Mouse (Mus musculus) lung, adult 2 months (tissue): ENCODE data around the gene Scarb1. TPM values are rescaled to one million over a fixed set of nuclear protein-coding genes. Genes with fewer than 3 reads are reported as not detected.

ENCODE experiments used
- DNase-seq: peaks from one replicate; pipeline ENCODE4 v3.0.0; 2022
- H3K4me1 ChIP-seq: fragments of 200-500 bp; 2 replicates; pipeline ENCODE4 v1.6.1; 2011; ENCODE audit warnings: low read length; ENCODE audit not compliant: control insufficient read depth, insufficient read depth
- H3K4me3 ChIP-seq: fragments of 200-500 bp; replicated peaks from 2 replicates; pipeline ENCODE3; 2011; ENCODE audit warnings: low read depth, mild to moderate bottlenecking, control low read depth, low read length; ENCODE audit errors: extremely low read depth
- CTCF ChIP-seq: fragments of 200-500 bp; IDR thresholded peaks from 2 replicates; pipeline ENCODE4 v1.5.1; 2011; ENCODE audit warnings: mild to moderate bottlenecking, low read length, control low read depth; ENCODE audit not compliant: insufficient read depth
- POLR2A ChIP-seq: fragments of 200-500 bp; IDR thresholded peaks from 2 replicates; pipeline ENCODE4 v1.6.1; 2011; ENCODE audit warnings: low read depth, mild to moderate bottlenecking, control low read depth, low read length, borderline replicate concordance; ENCODE audit errors: extremely low read depth
- WGBS: fragments of 180-500 bp; shearing (Covaris S2); methylation state at CpG from one replicate; pipeline ENCODE4 v1.1.7; 2018; 5-methylcytosine and 5-hydroxymethylcytosine counted together
- polyA plus RNA-seq: library from polyadenylated mRNA; depleted of rRNA; stranded (reverse); fragments of >200 nt; gene quantifications from 2 replicates; pipeline ENCODE4 v1.2.3, GENCODE M21; 2012

Scarb1 gene
- polyA plus RNA-seq, 1 experiment, result 173 TPM

GRCm38 (mm10) chr5:125312970-125313597 lies 27.8 kb downstream of the Scarb1 start:
- Histone ChIP-seq H3K4me1 (peaks cover 15% of the 10 kb centered on the region), H3K4me3 (no peak overlapping the region)
- DNase-seq, result peak; percentile 24
- WGBS, result 46% methylated on average over 13 of the region's 13 CpGs
- no peak for TF ChIP-seq POLR2A
- no peak for TF ChIP-seq CTCF

- H3K4me3 ChIP-seq, result no peak overlapping the region
- TF ChIP-seq POLR2A (no peak), CTCF (no peak)
- peaks cover 15% of the 10 kb centered on the region for H3K4me1 ChIP-seq
- no peak for DNase-seq
- 63% methylated on average over 2 of the region's 2 CpGs for WGBS
These were observed 29.9 kb downstream of the Scarb1 start for GRCm38 (mm10) chr5:125310986-125311385.

GRCm38 (mm10) chr5:125309193-125309592 lies 31.7 kb downstream of the Scarb1 start:
- TF ChIP-seq CTCF (no peak), POLR2A (no peak)

GRCm38 (mm10) chr5:125306824-125307223 lies 34.1 kb downstream of the Scarb1 start:
- no peak for DNase-seq
- WGBS, result 44% methylated on average over 13 of the region's 13 CpGs
- TF ChIP-seq POLR2A (0 out of 2 replicates have a peak, but pooled peaks have one; percentile 9), CTCF (no peak)
- no peak overlapping the region for H3K4me3 ChIP-seq
- peaks cover 6% of the 10 kb centered on the region for H3K4me1 ChIP-seq

More at GRCm38 (mm10) chr5:125309193-125309592, 31.7 kb downstream of the Scarb1 start:
- DNase-seq, result no peak
- Histone ChIP-seq H3K4me1 (peaks cover 15% of the 10 kb centered on the region), H3K4me3 (no peak overlapping the region)
- 59% methylated on average over 7 of the region's 7 CpGs for WGBS

- Histone ChIP-seq H3K4me3 (no peak overlapping the region), H3K4me1 (peaks cover 2% of the 10 kb centered on the region)
- no peak for TF ChIP-seq POLR2A
- TF ChIP-seq CTCF, result no peak
- WGBS, result 53% methylated on average over 7 of the region's 7 CpGs
- DNase-seq, result no peak
These were observed 34.5 kb downstream of the Scarb1 start for GRCm38 (mm10) chr5:125306372-125306771.

- 67% methylated on average over 14 of the region's 14 CpGs for WGBS
- H3K4me1 ChIP-seq, result peaks cover 2% of the 10 kb centered on the region
- H3K4me3 ChIP-seq, result no peak overlapping the region
- no peak for TF ChIP-seq POLR2A
- TF ChIP-seq CTCF, result no peak
- no peak for DNase-seq
These were observed 35.4 kb downstream of the Scarb1 start for GRCm38 (mm10) chr5:125305229-125306081.

- Histone ChIP-seq H3K4me1 (peaks cover 2% of the 10 kb centered on the region), H3K4me3 (no peak overlapping the region)
- TF ChIP-seq POLR2A, result no peak
- TF ChIP-seq CTCF, result no peak
- no peak for DNase-seq
- WGBS, result 50% methylated on average over 18 of the region's 18 CpGs
These were observed 36.5 kb downstream of the Scarb1 start for GRCm38 (mm10) chr5:125304245-125304856.

GRCm38 (mm10) chr5:125303055-125303454 lies 37.8 kb downstream of the Scarb1 start:
- H3K4me3 ChIP-seq, result no peak overlapping the region
- WGBS, result 91% methylated on average over 6 of the region's 6 CpGs
- DNase-seq, result no peak
- TF ChIP-seq CTCF, result no peak
- TF ChIP-seq POLR2A, result no peak
- H3K4me1 ChIP-seq, result no peaks in the 10 kb centered on the region; the same call in 1 of the 2 replicates

GRCm38 (mm10) chr5:125298234-125298633 lies 42.7 kb downstream of the Scarb1 start:
- WGBS, result 47% methylated on average over 9 of the region's 9 CpGs
- no peak overlapping the region for H3K4me3 ChIP-seq
- H3K4me1 ChIP-seq, result no peaks in the 10 kb centered on the region
- TF ChIP-seq POLR2A (no peak), CTCF (no peak)
- DNase-seq, result no peak
